Mouse (Mus musculus) neural tube, embryonic 11.5 days (tissue): ENCODE measurements around the gene Acap1. TPM values are rescaled to one million over a fixed set of nuclear protein-coding genes. Genes with fewer than 3 reads are reported as not detected.
"Not testable (repeated sequence)": the region's sequence is repeated elsewhere in the genome, so short reads cannot be mapped to it uniquely, and the experiment has no call there.

Experiments used
- ATAC-seq: fragments of 200-750 bp; cut with Nextera tagmentation; 2 replicates; pipeline ENCODE4 v1.8.0; 2017; ENCODE audit warnings: moderate number of reproducible peaks, mild to moderate bottlenecking, moderate TSS enrichment, moderate library complexity; ENCODE audit not compliant: insufficient read depth, low FRiP score, low TSS enrichment
- DNase-seq: peaks from one replicate; pipeline ENCODE4 v3.0.0-alpha.2; 2015; ENCODE audit warnings: low spot score
- H3K27ac ChIP-seq: fragments of 300-500 bp; sonication (generic); 2 replicates; pipeline ENCODE4 v1.5.1; 2014; ENCODE audit warnings: low read depth, mild to moderate bottlenecking, low read length
- H3K27me3 ChIP-seq: fragments of 300-500 bp; sonication (generic); 2 replicates; pipeline ENCODE4 v1.6.1; 2014; ENCODE audit warnings: mild to moderate bottlenecking, low read length, mixed read lengths; ENCODE audit not compliant: control insufficient read depth, insufficient read depth
- H3K36me3 ChIP-seq: fragments of 300-500 bp; sonication (generic); 2 replicates; pipeline ENCODE4 v1.6.1; 2014; ENCODE audit warnings: mild to moderate bottlenecking, low read length, moderate library complexity, mixed read lengths; ENCODE audit not compliant: control insufficient read depth, insufficient read depth
- H3K4me1 ChIP-seq: fragments of 300-500 bp; sonication (generic); 2 replicates; pipeline ENCODE4 v1.6.1; 2014; ENCODE audit warnings: low read length, mixed read lengths; ENCODE audit not compliant: control insufficient read depth, insufficient read depth
- H3K4me2 ChIP-seq: fragments of 300-500 bp; sonication (generic); 2 replicates; pipeline ENCODE4 v1.6.1; 2014; ENCODE audit warnings: low read depth, mild to moderate bottlenecking, moderate library complexity
- H3K4me3 ChIP-seq: fragments of 300-500 bp; sonication (generic); 2 replicates; pipeline ENCODE4 v1.5.1; 2014; ENCODE audit warnings: low read depth, low read length
- H3K9ac ChIP-seq: fragments of 300-500 bp; sonication (generic); 2 replicates; pipeline ENCODE4 v1.6.1; 2014; ENCODE audit warnings: mild to moderate bottlenecking, low read length
- H3K9me3 ChIP-seq: fragments of 300-500 bp; sonication (generic); 2 replicates; pipeline ENCODE4 v1.6.1; 2016; ENCODE audit warnings: low read length; ENCODE audit not compliant: control insufficient read depth
- WGBS: fragments of 180-500 bp; shearing (Covaris S2); extraction: QIAGEN DNeasy Blood & Tissue Kit; methylation state at CpG from one replicate; pipeline ENCODE4 v1.1.7; 2014; 5-methylcytosine and 5-hydroxymethylcytosine counted together
- polyA plus RNA-seq: library from polyadenylated mRNA; unstranded; fragments of >200 nt; fragmentation: Nextera tagmentation; extraction: Ambion mirVana; gene quantifications from 2 replicates; pipeline ENCODE4 v1.2.1, GENCODE M21; 2014

The Acap1 gene
- polyA plus RNA-seq, 1 experiment from 2014 or later: 0.53 TPM

DNA sequence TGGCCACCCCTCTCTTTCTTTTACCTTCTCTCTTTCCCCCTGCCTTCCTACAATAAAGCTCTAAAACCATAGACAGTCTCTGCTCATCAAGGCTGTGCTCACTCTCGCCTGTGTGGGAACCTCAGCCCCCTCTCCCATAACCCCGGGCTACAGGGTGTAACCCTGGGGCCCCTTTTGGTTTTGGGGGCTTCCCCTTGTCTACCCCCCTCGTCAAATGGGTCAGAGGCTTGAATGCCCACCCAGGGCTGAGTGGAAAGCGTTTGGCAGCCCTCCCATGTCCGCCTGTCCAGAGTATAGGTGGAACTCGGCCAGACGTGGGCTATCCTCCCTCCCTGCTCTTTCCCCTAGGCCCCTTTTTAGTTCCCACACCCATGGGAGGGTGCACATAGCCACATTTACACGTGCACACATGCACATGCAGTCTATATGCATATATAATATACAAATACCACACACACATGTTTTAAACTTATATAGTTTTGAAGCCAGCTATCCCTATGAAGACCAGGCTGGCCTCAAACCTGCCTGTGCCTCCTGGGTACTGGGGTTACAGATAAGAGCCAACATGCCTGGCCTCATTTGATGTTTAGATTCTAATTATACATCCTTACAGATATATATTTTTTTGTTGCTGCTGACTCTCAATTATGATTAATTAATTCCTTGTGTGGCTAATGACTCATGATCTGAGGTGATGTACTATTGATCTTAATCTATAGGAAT is 31.0 kb downstream of the Acap1 start:
- 61% methylated on average over 8 of the region's 8 CpGs for WGBS
- no peak overlapping the region for H3K4me2 ChIP-seq
- H3K4me1 ChIP-seq: no peaks in the 10 kb centered on the region
- H3K27me3 ChIP-seq: peaks cover under 1% of the 10 kb centered on the region
- no peak overlapping the region for H3K4me3 ChIP-seq
- H3K36me3 ChIP-seq: no peaks in the 10 kb centered on the region
- H3K9ac ChIP-seq: no peak overlapping the region
- DNase-seq (no peak), ATAC-seq (no peak)
- no peaks in the 10 kb centered on the region for H3K9me3 ChIP-seq
- H3K27ac ChIP-seq: no peak overlapping the region

DNA sequence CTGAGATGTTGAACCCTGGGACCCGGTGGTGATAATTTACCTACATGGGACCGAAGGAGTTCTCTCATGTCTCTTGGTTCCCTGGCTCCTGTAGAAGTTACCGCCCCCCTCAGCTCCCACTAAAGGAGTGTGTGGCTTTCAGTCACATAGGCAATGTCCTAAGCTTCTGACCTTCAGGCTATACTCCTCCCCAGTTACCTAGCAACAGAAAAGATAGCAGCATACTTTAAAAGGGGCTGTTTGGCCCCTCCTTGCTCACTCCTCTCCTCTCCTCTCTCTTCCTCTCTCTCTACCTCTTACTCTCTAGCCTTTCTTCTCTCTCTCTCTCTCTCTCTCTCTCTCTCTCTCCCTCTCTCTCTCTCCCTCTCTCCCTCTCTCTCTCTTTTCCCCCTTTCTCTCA is 31.6 kb downstream of the Acap1 start:
- not testable (repeated sequence) for H3K4me2 ChIP-seq, H3K27me3 ChIP-seq, H3K36me3 ChIP-seq, H3K27ac ChIP-seq, ATAC-seq, H3K4me1 ChIP-seq, H3K9ac ChIP-seq, H3K4me3 ChIP-seq, DNase-seq, H3K9me3 ChIP-seq
- WGBS: 78% methylated on average over 3 of the region's 3 CpGs

DNA sequence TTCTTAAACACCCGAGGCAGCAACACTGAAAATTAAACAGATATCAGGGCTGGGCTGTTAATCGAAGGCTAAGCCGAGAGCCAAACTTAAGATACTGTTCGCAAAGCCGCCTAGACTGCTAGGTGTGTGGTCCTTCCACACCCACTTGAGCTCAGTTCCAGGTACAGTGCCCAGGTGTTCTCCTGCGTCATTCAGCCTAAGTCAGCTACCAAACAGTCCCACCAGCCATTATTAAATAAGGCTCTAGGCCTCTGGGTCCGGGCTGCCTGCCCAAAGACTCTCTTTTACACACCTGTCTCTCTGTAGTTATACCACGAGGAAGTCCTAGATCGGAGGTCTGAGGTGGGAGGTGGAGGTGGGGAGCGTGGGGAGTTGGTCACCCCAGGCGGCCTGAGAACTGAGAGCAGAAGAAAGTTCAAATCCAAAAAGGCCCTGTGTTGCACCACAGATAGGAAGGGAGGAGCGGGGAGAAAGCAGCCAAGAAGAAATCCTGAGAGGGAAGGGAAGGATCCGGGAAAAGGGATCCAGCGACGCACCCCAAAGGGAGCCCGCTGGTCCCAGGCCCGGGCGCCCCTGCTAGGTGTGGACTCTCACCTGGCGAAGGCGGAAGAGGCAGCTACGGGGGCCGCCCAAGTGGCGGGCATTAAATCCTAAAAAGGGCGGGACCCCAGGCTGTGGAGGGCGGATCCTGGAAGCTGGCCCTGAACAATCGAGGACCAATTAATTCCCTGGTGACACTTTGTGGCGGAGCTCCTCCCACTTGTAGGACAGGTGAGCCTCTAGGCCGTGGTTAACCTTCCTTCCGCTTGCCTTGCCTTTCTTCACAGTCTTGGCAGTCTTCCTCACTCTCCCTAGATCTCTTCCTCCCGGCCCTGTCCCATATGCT is 37.0 kb downstream of the Acap1 start, which contains the start of gene Tnk1:
Gene Tnk1, minus strand, starts transcription at position 618 of the 886 bp plus-strand sequence.
- ATAC-seq: no peak

DNA sequence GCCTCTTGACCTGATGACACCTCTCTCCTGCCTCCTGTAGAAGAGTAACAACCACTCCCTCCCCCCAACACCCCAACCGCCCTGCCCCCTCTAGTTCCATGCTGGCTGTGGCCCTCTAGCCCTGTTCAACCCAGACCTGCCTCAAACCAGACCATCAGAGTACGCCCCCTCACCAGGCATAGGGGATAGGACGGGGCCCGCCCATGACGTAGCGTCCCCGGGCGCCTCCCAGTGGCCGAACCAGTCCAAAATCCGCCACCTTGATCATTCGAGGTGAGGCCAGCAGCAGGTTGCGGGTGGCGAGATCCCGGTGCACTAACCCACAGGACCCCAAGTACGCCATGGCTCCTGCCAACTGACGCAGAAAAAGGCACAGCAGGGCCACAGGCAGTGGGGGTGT is 40.0 kb downstream of the Acap1 start:
- Histone ChIP-seq H3K4me2 (no peak overlapping the region), H3K27me3 (peaks cover 13% of the 10 kb centered on the region), H3K9me3 (no peaks in the 10 kb centered on the region), H3K4me3 (no peak overlapping the region), H3K36me3 (peaks cover 3% of the 10 kb centered on the region), H3K9ac (no peak overlapping the region), H3K4me1 (no peaks in the 10 kb centered on the region), H3K27ac (no peak overlapping the region)
- 0 out of 2 replicates have a peak, but pooled peaks have one; percentile 63 for ATAC-seq
- 30% methylated on average over 16 of the region's 16 CpGs for WGBS
- DNase-seq: peak; percentile 69

More for the DNA sequence above, 37.0 kb downstream of the Acap1 start, which contains the start of gene Tnk1:
- no peak for DNase-seq
- no peak within 1 kb of the TSS for H3K4me3 ChIP-seq
- 20% methylated on average over 30 of the region's 30 CpGs for WGBS
- no peaks in the 10 kb centered on the region for H3K9me3 ChIP-seq
- H3K36me3 ChIP-seq: no peaks in the 10 kb centered on the region
- no peak within 1 kb of the TSS for H3K9ac ChIP-seq
- no peak within 1 kb of the TSS for H3K4me2 ChIP-seq
- H3K27me3 ChIP-seq: peaks cover 13% of the 10 kb centered on the region
- H3K27ac ChIP-seq: no peak within 1 kb of the TSS
- no peaks in the 10 kb centered on the region for H3K4me1 ChIP-seq

DNA sequence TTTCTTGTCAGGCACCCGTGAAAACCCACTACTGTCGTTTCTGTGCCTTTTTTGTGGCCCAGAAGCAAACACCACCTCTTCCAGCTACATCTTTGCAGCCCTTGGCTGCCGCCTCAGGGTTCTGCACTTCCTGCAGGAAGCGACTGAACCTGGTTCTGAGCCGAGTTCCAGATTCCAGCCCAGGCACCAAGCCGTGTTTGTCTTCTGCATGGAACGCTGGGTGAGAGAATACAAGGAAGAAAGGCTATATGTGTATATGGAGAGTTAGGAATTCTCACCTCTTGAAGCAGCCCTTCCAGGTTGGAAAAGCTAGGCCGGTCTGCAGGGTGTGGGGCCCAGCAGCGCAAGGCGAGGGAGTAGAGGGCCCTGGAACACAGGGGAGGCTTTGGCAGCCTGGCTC is 40.7 kb downstream of the Acap1 start:
- peaks cover 6% of the 10 kb centered on the region for H3K36me3 ChIP-seq
- H3K27me3 ChIP-seq: peaks cover 13% of the 10 kb centered on the region
- H3K4me1 ChIP-seq: no peaks in the 10 kb centered on the region
- ATAC-seq: no peak
- no peak for DNase-seq
- WGBS: 89% methylated on average over 10 of the region's 10 CpGs
- H3K4me2 ChIP-seq: no peak overlapping the region
- no peak overlapping the region for H3K27ac ChIP-seq
- no peaks in the 10 kb centered on the region for H3K9me3 ChIP-seq
- H3K9ac ChIP-seq: no peak overlapping the region
- no peak overlapping the region for H3K4me3 ChIP-seq

DNA sequence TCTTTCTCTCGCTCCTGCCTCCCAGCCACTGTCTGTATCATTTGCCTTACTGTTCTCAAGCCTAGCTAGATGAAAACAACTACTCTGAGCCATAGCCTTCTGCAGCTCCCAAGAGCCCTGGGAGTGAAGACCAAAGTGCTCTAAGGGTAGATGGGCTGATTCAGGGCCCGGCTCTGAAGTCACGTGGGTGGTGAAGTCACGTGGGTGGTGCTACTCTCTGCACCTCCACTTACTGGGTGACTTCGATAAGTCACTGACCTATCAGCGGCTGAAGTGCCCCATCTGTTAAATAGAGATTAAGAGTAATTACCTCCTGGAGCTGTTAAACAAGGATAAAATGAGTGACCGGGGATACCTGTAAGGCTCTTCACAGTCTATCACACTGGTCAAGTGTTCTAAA is 41.3 kb downstream of the Acap1 start:
- DNase-seq (no peak), ATAC-seq (no peak)
- Histone ChIP-seq H3K4me2 (no peak overlapping the region), H3K9ac (no peak overlapping the region), H3K27me3 (peaks cover 10% of the 10 kb centered on the region), H3K4me1 (no peaks in the 10 kb centered on the region), H3K4me3 (no peak overlapping the region), H3K27ac (0 out of 2 replicates have a peak overlapping the region, but pooled peaks have one; percentile 17), H3K36me3 (peaks cover 7% of the 10 kb centered on the region), H3K9me3 (no peaks in the 10 kb centered on the region)
- 80% methylated on average over 7 of the region's 7 CpGs for WGBS

DNA sequence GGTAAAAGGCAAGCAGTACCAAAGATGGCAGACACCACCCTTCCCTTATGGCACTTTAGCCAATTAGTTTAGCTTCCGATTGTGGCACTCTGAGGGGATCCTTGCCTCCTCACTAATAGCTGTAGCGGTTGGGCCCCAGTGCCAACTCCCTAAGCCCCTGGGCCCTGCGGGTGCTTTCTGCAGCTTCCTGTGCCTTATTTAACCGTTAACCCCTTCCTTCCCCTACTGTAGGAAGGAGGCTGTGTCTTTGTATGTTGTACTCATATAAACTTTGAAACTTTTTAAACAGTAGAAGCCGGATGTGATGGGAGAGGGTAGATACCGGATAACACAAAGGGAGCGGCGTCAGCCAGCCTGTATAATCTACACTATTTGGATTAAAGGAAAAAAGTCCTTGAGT is 44.6 kb downstream of the Acap1 start:
- no peak overlapping the region for H3K4me3 ChIP-seq
- no peaks in the 10 kb centered on the region for H3K27me3 ChIP-seq
- peaks cover 7% of the 10 kb centered on the region for H3K36me3 ChIP-seq
- 85% methylated on average over 8 of the region's 8 CpGs for WGBS
- no peak for DNase-seq
- no peaks in the 10 kb centered on the region for H3K9me3 ChIP-seq
- no peak overlapping the region for H3K27ac ChIP-seq
- no peak overlapping the region for H3K9ac ChIP-seq
- peaks cover 13% of the 10 kb centered on the region for H3K4me1 ChIP-seq
- ATAC-seq: no peak
- H3K4me2 ChIP-seq: no peak overlapping the region

DNA sequence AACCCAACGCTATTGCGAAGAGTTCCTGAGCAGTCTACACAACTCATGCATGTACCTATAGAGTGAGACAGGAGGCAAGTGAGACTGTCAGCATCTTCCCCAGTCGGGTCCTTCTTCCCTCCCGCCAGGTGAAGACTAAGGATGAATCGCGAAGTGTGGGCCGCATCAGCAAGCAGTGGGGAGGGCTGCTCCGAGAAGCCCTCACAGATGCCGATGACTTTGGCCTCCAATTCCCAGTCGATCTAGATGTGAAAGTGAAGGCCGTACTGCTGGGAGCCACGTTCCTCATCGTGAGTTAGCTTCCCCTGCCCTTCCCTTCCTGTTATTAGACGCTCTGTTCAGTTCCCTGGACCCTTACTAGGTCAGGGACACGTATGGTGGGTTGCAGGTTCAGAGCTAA is 45.5 kb downstream of the Acap1 start:
- DNase-seq: no peak
- no peak overlapping the region for H3K4me3 ChIP-seq
- ATAC-seq: no peak
- H3K36me3 ChIP-seq: peaks cover 7% of the 10 kb centered on the region
- H3K4me1 ChIP-seq: peaks cover 19% of the 10 kb centered on the region
- H3K27ac ChIP-seq: no peak overlapping the region
- no peaks in the 10 kb centered on the region for H3K27me3 ChIP-seq
- no peak overlapping the region for H3K4me2 ChIP-seq
- H3K9me3 ChIP-seq: no peaks in the 10 kb centered on the region
- H3K9ac ChIP-seq: no peak overlapping the region
- 95% methylated on average over 15 of the region's 15 CpGs for WGBS
